Mouse (Mus musculus) kidney, postnatal 0 days (tissue): ENCODE results near the gene Gm28230. TPM values are rescaled to one million over a fixed set of nuclear protein-coding genes. Genes with fewer than 3 reads are reported as not detected.
A peak's percentile ranks its signal among the peaks of the same experiment; 100 is the strongest.

ENCODE experiments used
- ATAC-seq: fragments of 200-750 bp; cut with Nextera tagmentation; replicated peaks from 2 replicates; pipeline ENCODE4 v1.8.0; 2017; ENCODE audit warnings: low read depth, moderate number of reproducible peaks, moderate TSS enrichment, moderate library complexity; ENCODE audit not compliant: low FRiP score
- DNase-seq: peaks from one replicate; pipeline ENCODE4 v3.0.0-alpha.2; 2016; ENCODE audit warnings: low spot score
- H3K27ac ChIP-seq: fragments of 300-500 bp; sonication (generic); 2 replicates; pipeline ENCODE4 v1.5.1; 2014; ENCODE audit warnings: mild to moderate bottlenecking
- H3K27me3 ChIP-seq: fragments of 300-500 bp; sonication (generic); 2 replicates; pipeline ENCODE4 v1.6.1; 2014; ENCODE audit warnings: low read length, mixed read lengths; ENCODE audit not compliant: insufficient read depth
- H3K36me3 ChIP-seq: fragments of 300-500 bp; sonication (generic); 2 replicates; pipeline ENCODE4 v1.6.1; 2014; ENCODE audit warnings: low read length, mixed read lengths; ENCODE audit not compliant: insufficient read depth
- H3K4me1 ChIP-seq: fragments of 300-500 bp; sonication (generic); replicated peaks from 2 replicates; pipeline ENCODE4 v1.6.1; 2014; ENCODE audit warnings: antibody characterized with exemption, low read length, mixed read lengths; ENCODE audit not compliant: insufficient read depth
- H3K4me2 ChIP-seq: fragments of 300-500 bp; sonication (generic); 2 replicates; pipeline ENCODE4 v1.6.1; 2014; ENCODE audit warnings: mild to moderate bottlenecking, low read length, moderate library complexity, mixed read lengths
- H3K4me3 ChIP-seq: fragments of 300-500 bp; sonication (generic); replicated peaks from 2 replicates; pipeline ENCODE4 v1.5.1; 2014; ENCODE audit warnings: low read depth, low read length
- H3K9ac ChIP-seq: fragments of 300-500 bp; sonication (generic); 2 replicates; pipeline ENCODE4 v1.6.1; 2014; ENCODE audit warnings: low read depth, low read length
- H3K9me3 ChIP-seq: fragments of 300-500 bp; sonication (generic); replicated peaks from 2 replicates; pipeline ENCODE4 v1.6.1; 2016; ENCODE audit warnings: low read length, inconsistent platforms, mixed read lengths
- CTCF ChIP-seq: IDR thresholded peaks from 2 replicates; pipeline ENCODE4 v1.5.1; 2016; ENCODE audit warnings: antibody characterized with exemption, low read depth, mild to moderate bottlenecking, moderate library complexity
- WGBS: fragments of 180-500 bp; shearing (Covaris S2); extraction: QIAGEN DNeasy Blood & Tissue Kit; methylation state at CpG from one replicate; pipeline ENCODE4 v1.1.7; 2014; 5-methylcytosine and 5-hydroxymethylcytosine counted together
- polyA plus RNA-seq: library from polyadenylated mRNA; unstranded; fragments of >200 nt; fragmentation: Nextera tagmentation; extraction: Ambion mirVana; gene quantifications from 2 replicates; pipeline ENCODE4 v1.2.1, GENCODE M21; 2015

The Gm28230 gene
- polyA plus RNA-seq, 1 experiment from 2014 or later, result 1.3 TPM

DNA sequence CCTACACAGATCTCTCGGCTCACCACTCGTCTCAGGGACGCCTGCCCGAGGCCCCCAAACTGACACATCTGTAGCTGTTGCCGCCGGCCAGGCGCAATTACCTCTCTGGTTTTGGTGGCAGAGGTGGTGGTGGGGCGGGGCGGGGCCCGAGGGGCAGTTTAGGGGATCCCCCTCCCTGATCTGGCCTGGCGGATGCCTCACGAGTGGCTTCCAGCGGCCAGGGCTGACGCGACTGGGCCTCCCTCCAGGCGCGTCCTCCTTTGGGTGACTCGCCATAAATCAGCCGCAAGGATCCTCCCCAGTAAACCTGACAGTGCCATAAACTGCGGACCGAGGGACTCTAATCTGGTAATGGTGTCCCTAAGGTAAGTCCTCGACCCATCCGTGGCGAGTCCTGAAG lies 20.5 kb downstream of the Gm28230 start:
- Histone ChIP-seq H3K27ac (peak overlapping the region; percentile 43), H3K4me3 (peak overlapping the region; percentile 18; the same call in 1 of the 2 replicates), H3K4me2 (peak overlapping the region; percentile 40), H3K9me3 (no peaks in the 10 kb centered on the region), H3K27me3 (no peaks in the 10 kb centered on the region; the same call in 1 of the 2 replicates), H3K9ac (peak overlapping the region; percentile 48), H3K4me1 (peaks cover 17% of the 10 kb centered on the region; the same call in 1 of the 2 replicates), H3K36me3 (no peaks in the 10 kb centered on the region)
- ATAC-seq, result 0 out of 2 replicates have a peak, but pooled peaks have one; percentile 9
- no peak for TF ChIP-seq CTCF
- WGBS, result 29% methylated on average over 24 of the region's 24 CpGs
- no peak for DNase-seq

DNA sequence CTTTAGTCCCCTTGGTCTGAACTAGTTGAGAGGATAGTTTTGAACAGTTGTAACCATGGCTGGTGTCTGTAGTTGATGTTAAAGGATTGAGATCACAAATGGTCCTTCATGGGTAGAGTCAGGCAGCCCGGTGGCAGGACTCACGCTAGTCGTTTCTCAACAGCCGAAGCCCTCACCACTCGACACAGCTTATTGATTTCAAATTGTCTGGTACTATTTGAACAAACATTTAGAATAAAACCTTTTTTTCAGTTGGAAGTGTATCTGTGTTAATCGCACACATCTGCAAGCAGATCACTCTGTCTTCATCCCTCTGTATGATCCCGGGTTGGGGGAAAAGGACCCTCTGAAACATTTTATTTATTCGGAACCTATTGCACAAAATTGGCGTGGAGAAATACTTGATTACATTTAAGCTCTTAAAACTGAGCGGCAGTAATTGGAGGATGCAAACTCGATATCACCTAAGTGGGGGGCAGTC lies 21.2 kb downstream of the Gm28230 start:
- Histone ChIP-seq H3K27me3 (no peaks in the 10 kb centered on the region; the same call in 1 of the 2 replicates), H3K27ac (no peak overlapping the region), H3K36me3 (no peaks in the 10 kb centered on the region), H3K4me2 (0 out of 2 replicates have a peak overlapping the region, but pooled peaks have one; percentile 40), H3K4me3 (peak overlapping the region; percentile 12; the same call in 1 of the 2 replicates), H3K9ac (0 out of 2 replicates have a peak overlapping the region, but pooled peaks have one; percentile 24), H3K9me3 (no peaks in the 10 kb centered on the region), H3K4me1 (peaks cover 17% of the 10 kb centered on the region; the same call in 1 of the 2 replicates)
- no peak for ATAC-seq
- no peak for DNase-seq
- WGBS, result 72% methylated on average over 11 of the region's 11 CpGs
- TF ChIP-seq CTCF, result no peak

DNA sequence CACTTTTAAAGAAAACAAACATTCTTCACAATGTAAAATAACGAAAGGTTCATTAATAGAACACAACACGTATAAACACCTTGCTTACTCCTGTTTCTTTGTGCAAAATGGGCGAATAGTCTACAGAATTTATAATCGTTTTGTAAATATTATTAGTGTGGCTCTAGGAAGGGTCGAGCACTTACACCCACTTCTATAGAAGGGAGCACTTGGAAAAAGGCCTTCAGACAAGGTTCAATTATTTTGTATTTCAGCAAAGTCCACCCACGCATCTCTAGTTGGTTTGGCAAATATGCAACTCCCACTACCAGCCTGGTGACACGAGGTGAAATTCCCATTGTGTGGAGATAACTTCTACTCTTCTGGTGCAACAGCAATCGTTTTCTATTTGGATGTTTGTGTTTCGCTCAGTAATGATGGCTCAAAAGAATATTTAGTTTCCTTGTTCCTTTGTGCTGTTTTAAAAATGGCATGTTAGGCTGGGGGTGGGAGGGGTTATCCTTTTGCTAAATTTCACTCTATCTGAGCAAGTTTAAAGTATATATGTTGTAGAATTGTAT lies 22.0 kb downstream of the Gm28230 start:
- no peak for ATAC-seq
- Histone ChIP-seq H3K4me3 (no peak overlapping the region), H3K27me3 (no peaks in the 10 kb centered on the region; the same call in 1 of the 2 replicates), H3K4me2 (peak overlapping the region; percentile 40; the same call in 1 of the 2 replicates), H3K4me1 (peaks cover 17% of the 10 kb centered on the region; the same call in 1 of the 2 replicates), H3K27ac (peak overlapping the region; percentile 51; the same call in 1 of the 2 replicates), H3K36me3 (no peaks in the 10 kb centered on the region), H3K9me3 (no peaks in the 10 kb centered on the region), H3K9ac (0 out of 2 replicates have a peak overlapping the region, but pooled peaks have one; percentile 24)
- no peak for DNase-seq
- WGBS, result 49% methylated on average over 9 of the region's 9 CpGs
- TF ChIP-seq CTCF, result no peak

DNA sequence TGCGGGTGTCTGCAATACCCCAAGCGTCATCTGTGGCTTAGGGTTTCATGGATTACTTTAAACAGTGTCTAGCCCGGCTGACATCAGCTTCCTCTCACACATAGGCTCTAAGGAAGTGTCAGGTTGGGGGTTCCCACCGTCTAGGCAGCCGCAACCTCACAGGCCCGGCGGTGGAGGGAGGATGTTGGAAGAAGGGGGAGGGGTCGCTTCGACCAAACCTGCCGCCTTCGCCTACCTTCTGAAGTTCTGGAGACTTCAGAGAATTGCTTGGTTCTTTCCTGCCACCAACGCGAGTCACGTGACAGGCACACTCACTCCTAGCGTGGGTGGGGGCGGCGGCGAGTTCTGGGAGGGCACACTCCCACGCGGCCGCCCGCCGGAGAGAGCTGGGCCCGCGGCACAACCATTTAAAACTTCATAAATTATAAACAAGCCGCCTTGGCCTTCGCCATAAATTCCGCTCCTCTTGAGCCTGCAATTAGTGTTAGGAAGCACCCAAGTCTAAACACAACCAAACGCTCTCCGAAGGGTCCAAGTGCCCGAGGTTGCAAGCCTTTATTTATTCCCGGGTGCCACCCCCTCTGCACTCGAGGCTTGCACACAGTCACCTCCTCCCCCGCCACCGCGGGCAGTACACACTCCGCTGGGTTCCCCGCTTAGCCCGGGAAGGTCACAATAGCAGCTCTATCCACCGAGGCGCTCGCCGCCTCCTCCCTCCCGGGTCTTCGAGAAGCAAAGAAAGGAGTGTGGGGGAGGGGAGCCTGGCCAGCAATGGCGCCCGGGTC lies 23.0 kb downstream of the Gm28230 start:
- peak; percentile 83 for ATAC-seq
- H3K36me3 ChIP-seq, result no peaks in the 10 kb centered on the region
- no peaks in the 10 kb centered on the region for H3K9me3 ChIP-seq
- H3K27me3 ChIP-seq, result no peaks in the 10 kb centered on the region; the same call in 1 of the 2 replicates
- H3K4me2 ChIP-seq, result peak overlapping the region; percentile 76
- 1% methylated on average over 47 of the region's 47 CpGs for WGBS
- TF ChIP-seq CTCF, result no peak
- peaks cover 17% of the 10 kb centered on the region; the same call in 1 of the 2 replicates for H3K4me1 ChIP-seq
- peak overlapping the region; percentile 35 for H3K4me3 ChIP-seq
- H3K9ac ChIP-seq, result peak overlapping the region; percentile 51
- peak; percentile 91 for DNase-seq
- H3K27ac ChIP-seq, result peak overlapping the region; percentile 51

DNA sequence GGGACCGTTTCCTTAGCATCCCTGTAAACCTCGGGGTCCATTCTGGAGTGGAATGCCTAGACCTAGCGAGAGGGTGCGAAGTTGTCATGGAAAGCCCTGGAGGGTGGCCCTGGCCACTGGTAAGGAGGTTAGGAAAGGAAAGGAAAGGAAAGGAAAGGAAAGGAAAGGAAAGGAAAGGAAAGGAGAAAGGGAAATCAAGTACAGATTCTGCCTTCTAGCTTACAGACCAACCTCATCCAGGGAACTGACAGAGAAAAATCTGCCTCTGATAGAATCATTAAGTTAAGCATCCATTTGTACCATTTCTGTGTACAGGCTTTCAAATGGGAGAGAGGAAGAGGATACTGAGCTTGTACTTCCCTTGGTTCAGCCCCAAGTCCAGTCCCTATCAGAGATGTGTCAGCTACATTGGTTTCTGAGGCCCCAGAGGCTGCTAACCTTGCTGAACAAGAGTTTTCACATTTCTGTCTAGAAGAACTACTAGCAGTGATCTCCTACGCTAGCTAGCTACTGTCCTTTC lies 24.3 kb downstream of the Gm28230 start:
- no peak for ATAC-seq
- TF ChIP-seq CTCF, result no peak
- Histone ChIP-seq H3K27me3 (no peaks in the 10 kb centered on the region), H3K36me3 (no peaks in the 10 kb centered on the region), H3K4me1 (peaks cover 17% of the 10 kb centered on the region; the same call in 1 of the 2 replicates), H3K9me3 (no peaks in the 10 kb centered on the region), H3K4me3 (no peak overlapping the region), H3K4me2 (0 out of 2 replicates have a peak overlapping the region, but pooled peaks have one; percentile 76), H3K9ac (no peak overlapping the region), H3K27ac (no peak overlapping the region)
- DNase-seq, result no peak
- WGBS, result 69% methylated on average over 5 of the region's 5 CpGs

DNA sequence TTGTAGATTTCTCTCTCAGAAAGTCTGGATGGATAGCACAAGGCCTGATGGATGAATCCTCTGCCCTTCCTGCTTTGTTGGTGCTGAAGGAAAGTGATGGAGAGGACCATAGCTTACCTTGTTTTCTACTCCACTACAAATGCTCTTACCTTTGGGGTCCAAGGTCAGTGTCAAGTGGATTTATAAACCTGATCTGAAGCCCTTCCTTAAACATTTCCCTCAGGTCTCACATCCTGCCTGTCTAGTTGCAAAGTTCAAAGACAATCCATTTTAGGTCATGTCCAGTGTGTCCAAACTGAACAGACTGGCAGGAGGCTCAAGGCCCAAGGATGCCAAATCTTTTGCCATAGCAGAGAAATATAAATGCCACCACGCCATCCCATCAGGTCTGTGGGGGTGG lies 25.3 kb downstream of the Gm28230 start:
- no peak overlapping the region for H3K9ac ChIP-seq
- H3K4me3 ChIP-seq, result no peak overlapping the region
- peaks cover 13% of the 10 kb centered on the region; the same call in 1 of the 2 replicates for H3K4me1 ChIP-seq
- no peak overlapping the region for H3K4me2 ChIP-seq
- 97% methylated on average over 1 of the region's 1 CpGs for WGBS
- DNase-seq (no peak), ATAC-seq (no peak)
- H3K36me3 ChIP-seq, result no peaks in the 10 kb centered on the region
- H3K27me3 ChIP-seq, result no peaks in the 10 kb centered on the region
- no peak overlapping the region for H3K27ac ChIP-seq
- TF ChIP-seq CTCF, result no peak
- H3K9me3 ChIP-seq, result no peaks in the 10 kb centered on the region
